Mouse (Mus musculus): ENCODE measurements at regions not wholly inside any gene's neighbourhood (a gene's known extent, or its start where the extent isn't known, plus 50 kb on each side); places are given as distances from the start of the nearest gene placed in this dataset.

- WGBS: 78% methylated on average over 4 of the region's 4 CpGs
- no peaks in the 10 kb centered on the region for H3K27me3 ChIP-seq
Observed at GRCm38 (mm10) chr17:15140391-15140790, 99.1 kb upstream of the Gm3448 start.

More at GRCm38 (mm10) chr17:15140391-15140790, 99.1 kb upstream of the Gm3448 start:
- no peak overlapping the region for H3K4me3 ChIP-seq
- ATAC-seq (ENCODE audit: low read depth): no peak
- H3K4me1 ChIP-seq (replicated peaks): no peaks in the 10 kb centered on the region
- no peaks in the 10 kb centered on the region for H3K9me3 ChIP-seq
- H3K36me3 ChIP-seq: no peaks in the 10 kb centered on the region
- H3K4me2 ChIP-seq: no peak overlapping the region
- no peak overlapping the region for H3K27ac ChIP-seq (replicated peaks)
- H3K9ac ChIP-seq: no peak overlapping the region
